Mouse (Mus musculus): ENCODE results near the gene Ftl1.

- TF ChIP-seq GATA1 (IDR thresholded peaks at IDR 0.05; ENCODE audit: borderline replicate concordance, low read length) (no peak), FLI1 (IDR thresholded peaks at IDR 0.05; ENCODE audit: low read length) (no peak)
Measured at GRCm38 (mm10) chr7:45408351-45408750, 51.3 kb downstream of the Ftl1 start.
